Mouse (Mus musculus) 3T3-L1 (cell line): ENCODE results near the gene Lrrc10.
"Not testable (repeated sequence)": the region's sequence is repeated elsewhere in the genome, so short reads cannot be mapped to it uniquely, and the experiment has no call there.

Experiments used
- DNase-seq: peaks from one replicate; pipeline ENCODE4 v3.0.0-alpha.2; 2015; ENCODE audit warnings: low read depth, low spot score

The Lrrc10 gene

GRCm38 (mm10) chr10:117045175-117046056, at the start of gene Lrrc10:
TSS of gene Lrrc10 (plus strand) at chr10:117045341.
- DNase-seq, result no peak

GRCm38 (mm10) chr10:116995584-116996235, 49.4 kb upstream of the Lrrc10 start:
- DNase-seq, result peak; percentile 96

GRCm38 (mm10) chr10:116996236-116996600, 48.9 kb upstream of the Lrrc10 start:
- peak; percentile 88 for DNase-seq

GRCm38 (mm10) chr10:116998716-116999455, 46.3 kb upstream of the Lrrc10 start:
- peak; percentile 39 for DNase-seq

GRCm38 (mm10) chr10:117000975-117001374, 44.2 kb upstream of the Lrrc10 start:
- no peak for DNase-seq

GRCm38 (mm10) chr10:117004695-117005094, 40.4 kb upstream of the Lrrc10 start:
- DNase-seq, result no peak

- no peak for DNase-seq
Measured at GRCm38 (mm10) chr10:117005707-117006464, 39.3 kb upstream of the Lrrc10 start.

GRCm38 (mm10) chr10:117009691-117010090, 35.5 kb upstream of the Lrrc10 start:
- no peak for DNase-seq

GRCm38 (mm10) chr10:117011047-117011446, 34.1 kb upstream of the Lrrc10 start:
- no peak for DNase-seq

- DNase-seq, result peak; percentile 64
Measured at GRCm38 (mm10) chr10:117013689-117014390, 31.3 kb upstream of the Lrrc10 start.

GRCm38 (mm10) chr10:117014565-117014964, 30.6 kb upstream of the Lrrc10 start:
- DNase-seq, result peak; percentile 53

- peak; percentile 55 for DNase-seq
Measured at GRCm38 (mm10) chr10:117018281-117018840, 26.8 kb upstream of the Lrrc10 start.

GRCm38 (mm10) chr10:117021020-117021754, 24.0 kb upstream of the Lrrc10 start:
- peak; percentile 5 for DNase-seq

- peak; percentile 41 for DNase-seq
Measured at GRCm38 (mm10) chr10:117023693-117024092, 21.4 kb upstream of the Lrrc10 start.

- not testable (repeated sequence) for DNase-seq
Measured at GRCm38 (mm10) chr10:117025776-117026175, 19.4 kb upstream of the Lrrc10 start.

GRCm38 (mm10) chr10:117026176-117026575, 19.0 kb upstream of the Lrrc10 start:
- no peak for DNase-seq

GRCm38 (mm10) chr10:117031160-117031559, 14.0 kb upstream of the Lrrc10 start:
- no peak for DNase-seq

GRCm38 (mm10) chr10:117033785-117034184, 11.4 kb upstream of the Lrrc10 start:
- DNase-seq, result peak; percentile 91

GRCm38 (mm10) chr10:117040355-117040754, 4.8 kb upstream of the Lrrc10 start:
- peak; percentile 75 for DNase-seq

- DNase-seq, result no peak
Measured at GRCm38 (mm10) chr10:117042295-117042694, 2.8 kb upstream of the Lrrc10 start.
